Mouse (Mus musculus) ES-Bruce4 (cell line): ENCODE measurements around the gene Cdca3.
A peak's percentile ranks its signal among the peaks of the same experiment; 100 is the strongest.

ENCODE experiments used
- CTCF ChIP-seq: IDR thresholded peaks from one replicate; pipeline ENCODE4 v1.8.1; 2011; ENCODE audit warnings: low read depth, low read length
- POLR2A ChIP-seq: IDR thresholded peaks from one replicate; pipeline ENCODE4 v1.8.1; 2011; ENCODE audit warnings: low read length; ENCODE audit not compliant: insufficient read depth

DNA sequence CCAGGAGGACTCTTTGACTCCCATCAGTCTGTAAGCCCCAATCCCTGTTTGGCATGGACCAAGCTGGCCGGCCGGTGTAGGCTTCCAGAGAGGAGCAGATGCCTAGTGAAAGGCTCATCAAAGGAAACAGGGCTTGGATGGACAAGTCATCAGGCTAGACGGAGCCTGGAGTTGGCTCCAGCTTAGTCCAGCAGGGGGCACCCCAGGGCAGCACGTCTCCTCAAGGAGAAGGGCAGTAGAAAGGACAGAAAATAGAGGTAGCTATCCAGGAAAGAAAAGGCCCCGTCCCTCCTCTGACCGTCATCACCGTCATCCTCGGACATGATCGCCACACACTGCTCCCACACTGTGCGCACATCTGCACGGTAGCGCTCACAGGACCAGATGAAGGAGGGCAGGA is 30.4 kb downstream of the Cdca3 start:
- TF ChIP-seq CTCF (peak; percentile 93), POLR2A (no peak)
